Mouse (Mus musculus) liver, embryonic 14.5 days (tissue): ENCODE measurements around the gene BC049715. TPM values are rescaled to one million over a fixed set of nuclear protein-coding genes. Genes with fewer than 3 reads are reported as not detected.
"Not testable (repeated sequence)": the region's sequence is repeated elsewhere in the genome, so short reads cannot be mapped to it uniquely, and the experiment has no call there.

ENCODE experiments used
- ATAC-seq: fragments of 200-750 bp; cut with Nextera tagmentation; 2 replicates; pipeline ENCODE4 v1.8.0; 2017; ENCODE audit warnings: moderate number of reproducible peaks, mild to moderate bottlenecking, moderate library complexity; ENCODE audit not compliant: insufficient read depth
- DNase-seq, 3 experiments: peaks; one replicate each; pipeline ENCODE4 v3.0.0-alpha.2; 2012 to 2013; ENCODE audit warnings: low read depth in 3 of 3, low spot score in 3 of 3
- H3K27ac ChIP-seq: fragments of 300-500 bp; sonication (generic); 2 replicates; pipeline ENCODE4 v1.5.1; 2014; ENCODE audit warnings: moderate library complexity, mild to moderate bottlenecking, control low read depth, inconsistent platforms
- H3K27me3 ChIP-seq: fragments of 300-500 bp; sonication (generic); 2 replicates; pipeline ENCODE4 v1.6.1; 2014; ENCODE audit warnings: mild to moderate bottlenecking, low read length, moderate library complexity; ENCODE audit not compliant: control insufficient read depth, insufficient read depth
- H3K36me3 ChIP-seq: fragments of 300-500 bp; sonication (generic); replicated peaks from 2 replicates; pipeline ENCODE4 v1.6.1; 2014; ENCODE audit warnings: low read depth; ENCODE audit not compliant: control insufficient read depth, insufficient read depth
- H3K4me1 ChIP-seq, 2 experiments: fragments of 200-500 bp in 1 of 2; fragments of 300-500 bp in 1 of 2; sonication (generic) in 1 of 2; replicated peaks; 2 replicates each; pipeline ENCODE4 v1.6.1; 2012 to 2014; ENCODE audit warnings: antibody characterized with exemption in 1 of 2, inconsistent platforms in 1 of 2, low read length in 1 of 2; ENCODE audit not compliant: control insufficient read depth in 2 of 2, insufficient read depth in 2 of 2
- H3K4me2 ChIP-seq: fragments of 300-500 bp; sonication (generic); 2 replicates; pipeline ENCODE4 v1.6.1; 2014; ENCODE audit warnings: low read depth, mild to moderate bottlenecking, control low read depth, moderate library complexity
- H3K4me3 ChIP-seq, 2 experiments: fragments of 200-500 bp in 1 of 2; fragments of 300-500 bp in 1 of 2; sonication (generic) in 1 of 2; 2 replicates each; pipeline ENCODE4 v1.5.1; 2012 to 2014; ENCODE audit warnings: low read depth in 2 of 2, low read length in 2 of 2, mild to moderate bottlenecking in 2 of 2, control low read depth in 1 of 2, inconsistent platforms in 1 of 2, moderate library complexity in 1 of 2; ENCODE audit not compliant: insufficient read depth in 1 of 2
- H3K9ac ChIP-seq: fragments of 300-500 bp; sonication (generic); replicated peaks from 2 replicates; pipeline ENCODE4 v1.6.1; 2014; ENCODE audit warnings: mild to moderate bottlenecking, control low read depth, moderate library complexity
- H3K9me3 ChIP-seq: fragments of 300-500 bp; sonication (generic); 2 replicates; pipeline ENCODE4 v1.6.1; 2016; ENCODE audit warnings: low read length, mixed read lengths; ENCODE audit not compliant: control insufficient read depth
- CTCF ChIP-seq: IDR thresholded peaks from 2 replicates; pipeline ENCODE4 v1.5.1; 2016; ENCODE audit warnings: antibody characterized with exemption, low read depth, control low read depth
- EP300 ChIP-seq: IDR thresholded peaks from 2 replicates; pipeline ENCODE4 v1.6.1; 2016; ENCODE audit warnings: antibody characterized with exemption, low read depth
- WGBS: fragments of 180-500 bp; shearing (Covaris S2); extraction: QIAGEN DNeasy Blood & Tissue Kit; methylation state at CpG from one replicate; pipeline ENCODE4 v1.1.7; 2014; ENCODE audit not compliant: insufficient replicate concordance; 5-methylcytosine and 5-hydroxymethylcytosine counted together
- polyA plus RNA-seq, 2 experiments: library from polyadenylated mRNA; depleted of rRNA in 1 of 2; stranded (reverse) in 1 of 2; unstranded in 1 of 2; fragments of >200 nt; fragmentation: Nextera tagmentation in 1 of 2; extraction: Ambion mirVana in 1 of 2; gene quantifications; 2 replicates each; pipeline versions ENCODE4 v1.2.1 to v1.2.3; 2012 to 2014

Gene BC049715
- polyA plus RNA-seq, 2 experiments, result 0.71 to 0.73 TPM

GRCm38 (mm10) chr6:136883431-136883915, 56.0 kb downstream of the BC049715 start:
- H3K4me2 ChIP-seq, result no peak overlapping the region
- no peaks in the 10 kb centered on the region for H3K9me3 ChIP-seq
- H3K27ac ChIP-seq, result no peak overlapping the region
- ATAC-seq (no peak), DNase-seq (no peak)
- H3K4me3 ChIP-seq, result no peak overlapping the region
- TF ChIP-seq CTCF (no peak), EP300 (no peak)
- H3K36me3 ChIP-seq, result no peaks in the 10 kb centered on the region
- no peaks in the 10 kb centered on the region; a peak in 1 of 4 replicates for H3K4me1 ChIP-seq
- H3K27me3 ChIP-seq, result no peaks in the 10 kb centered on the region
- no peak overlapping the region for H3K9ac ChIP-seq
- WGBS, result 51% methylated on average over 3 of the region's 3 CpGs

- Histone ChIP-seq H3K4me2 (no peak overlapping the region), H3K9me3 (no peaks in the 10 kb centered on the region), H3K27me3 (no peaks in the 10 kb centered on the region), H3K4me3 (no peak overlapping the region), H3K4me1 (no peaks in the 10 kb centered on the region; a peak in 1 of 4 replicates), H3K36me3 (no peaks in the 10 kb centered on the region), H3K9ac (no peak overlapping the region), H3K27ac (no peak overlapping the region)
- ATAC-seq (no peak), DNase-seq (no peak)
- WGBS, result 70% methylated on average over 6 of the region's 6 CpGs
- no peak for TF ChIP-seq EP300
- TF ChIP-seq CTCF, result no peak
These were observed 56.5 kb downstream of the BC049715 start for GRCm38 (mm10) chr6:136883961-136884360.

- H3K27me3 ChIP-seq, H3K9ac ChIP-seq, H3K36me3 ChIP-seq, H3K27ac ChIP-seq, H3K4me2 ChIP-seq, H3K9me3 ChIP-seq, ATAC-seq, H3K4me3 ChIP-seq, DNase-seq, H3K4me1 ChIP-seq: not testable (repeated sequence)
- 36% methylated on average over 1 of the region's 1 CpGs for WGBS
These were observed 57.3 kb downstream of the BC049715 start for GRCm38 (mm10) chr6:136884766-136885165.

- DNase-seq (no peak), ATAC-seq (no peak)
- no peak overlapping the region for H3K4me3 ChIP-seq
- TF ChIP-seq EP300, result no peak
- TF ChIP-seq CTCF, result no peak
- 65% methylated on average over 9 of the region's 9 CpGs for WGBS
- H3K9ac ChIP-seq, result no peak overlapping the region
- H3K4me2 ChIP-seq, result no peak overlapping the region
- H3K4me1 ChIP-seq, result peaks cover 0 to 7% of the 10 kb centered on the region in 2 experiments; a peak in 2 of 4 replicates
- no peaks in the 10 kb centered on the region for H3K36me3 ChIP-seq
- no peaks in the 10 kb centered on the region for H3K27me3 ChIP-seq
- no peak overlapping the region for H3K27ac ChIP-seq
- no peaks in the 10 kb centered on the region for H3K9me3 ChIP-seq
These were observed 60.4 kb downstream of the BC049715 start for GRCm38 (mm10) chr6:136887854-136888253.

GRCm38 (mm10) chr6:136889067-136889466, 61.6 kb downstream of the BC049715 start:
- H3K9ac ChIP-seq, result no peak overlapping the region
- WGBS, result 77% methylated on average over 6 of the region's 6 CpGs
- peaks cover 0 to 7% of the 10 kb centered on the region in 2 experiments; a peak in 2 of 4 replicates for H3K4me1 ChIP-seq
- no peaks in the 10 kb centered on the region for H3K27me3 ChIP-seq
- DNase-seq (no peak), ATAC-seq (no peak)
- no peak overlapping the region for H3K27ac ChIP-seq
- H3K36me3 ChIP-seq, result no peaks in the 10 kb centered on the region
- no peak overlapping the region for H3K4me2 ChIP-seq
- no peaks in the 10 kb centered on the region for H3K9me3 ChIP-seq
- TF ChIP-seq EP300, result no peak
- no peak for TF ChIP-seq CTCF
- no peak overlapping the region for H3K4me3 ChIP-seq
